Mouse (Mus musculus) MEL (cell line): ENCODE measurements around the gene Akap12. TPM values are rescaled to one million over a fixed set of nuclear protein-coding genes. Genes with fewer than 3 reads are reported as not detected.

Experiments
- DNase-seq: peaks from one replicate; pipeline ENCODE4 v3.0.0; 2011; ENCODE audit warnings: low read depth, low spot score
- H3K27ac ChIP-seq: 2 replicates; pipeline ENCODE4 v1.5.1; 2012; ENCODE audit warnings: low read depth, mild to moderate bottlenecking, control low read depth, low read length, moderate library complexity; ENCODE audit not compliant: control insufficient read depth
- H3K27me3 ChIP-seq, 2 experiments: fragments of 150-350 bp in 1 of 2; sonication (generic) in 1 of 2; 2 replicates each; pipeline ENCODE4 v1.6.1; 2012; ENCODE audit warnings: low read length in 2 of 2, mild to moderate bottlenecking in 2 of 2, improper control_type of control experiment in 1 of 2, moderate library complexity in 1 of 2; ENCODE audit not compliant: insufficient read depth in 2 of 2, control insufficient read depth in 1 of 2
- H3K36me3 ChIP-seq, 2 experiments: 2 replicates each; pipeline ENCODE4 v1.6.1; 2012 to 2014; ENCODE audit warnings: low read length in 2 of 2, improper control_type of control experiment in 1 of 2, inconsistent platforms in 1 of 2, mild to moderate bottlenecking in 1 of 2; ENCODE audit not compliant: insufficient read depth in 2 of 2, control insufficient read depth in 1 of 2
- H3K4me1 ChIP-seq, 2 experiments: fragments of 150-350 bp in 1 of 2; sonication (generic) in 1 of 2; 2 replicates each; pipeline ENCODE4 v1.6.1; 2012; ENCODE audit warnings: low read length in 2 of 2, improper control_type of control experiment in 1 of 2, mild to moderate bottlenecking in 1 of 2; ENCODE audit not compliant: insufficient read depth in 2 of 2, control insufficient read depth in 1 of 2
- H3K4me3 ChIP-seq, 2 experiments: fragments of 150-350 bp in 1 of 2; sonication (generic) in 1 of 2; 2 replicates each; pipeline ENCODE4 v1.5.1; 2012; ENCODE audit warnings: low read depth in 2 of 2, low read length in 2 of 2, mild to moderate bottlenecking in 2 of 2, moderate library complexity in 2 of 2, control low read depth in 1 of 2, improper control_type of control experiment in 1 of 2; ENCODE audit not compliant: control insufficient read depth in 1 of 2, insufficient read depth in 1 of 2
- H3K79me2 ChIP-seq: 2 replicates; pipeline ENCODE4 v1.6.1; 2012; ENCODE audit warnings: mild to moderate bottlenecking, low read length, moderate library complexity; ENCODE audit not compliant: control insufficient read depth, poor library complexity, insufficient read depth
- H3K9ac ChIP-seq: 2 replicates; pipeline ENCODE4 v1.6.1; 2012; ENCODE audit warnings: low read depth, mild to moderate bottlenecking, control low read depth, low read length, moderate library complexity; ENCODE audit not compliant: control insufficient read depth, poor library complexity, severe bottlenecking
- H3K9me3 ChIP-seq: fragments of 150-350 bp; sonication (generic); replicated peaks from 2 replicates; pipeline ENCODE4 v1.6.1; 2012; ENCODE audit warnings: mild to moderate bottlenecking, low read length, improper control_type of control experiment, moderate library complexity; ENCODE audit not compliant: insufficient read depth
- CHD1 ChIP-seq: IDR thresholded peaks from 2 replicates; pipeline ENCODE4 v1.6.1; 2012; ENCODE audit warnings: low read depth, mild to moderate bottlenecking, inconsistent platforms, low read length, improper control_type of control experiment
- CHD2 ChIP-seq: IDR thresholded peaks from 2 replicates; pipeline ENCODE4 v1.6.1; 2011; ENCODE audit warnings: low read length, improper control_type of control experiment
- CTCF ChIP-seq, 3 experiments: IDR thresholded peaks in 2 of 3; conservative IDR thresholded peaks in 1 of 3; 2 replicates each; pipeline ENCODE4 v1.5.1; 2011 to 2012; ENCODE audit warnings: low read length in 3 of 3, low read depth in 2 of 3, mild to moderate bottlenecking in 2 of 3, improper control_type of control experiment in 1 of 3, inconsistent platforms in 1 of 3, mixed read lengths in 1 of 3, moderate library complexity in 1 of 3; ENCODE audit not compliant: control insufficient read depth in 1 of 3, insufficient read depth in 1 of 3, poor library complexity in 1 of 3, severe bottlenecking in 1 of 3
- E2F4 ChIP-seq: IDR thresholded peaks from 2 replicates; pipeline ENCODE4 v1.6.1; 2011; ENCODE audit warnings: low read depth, low read length, improper control_type of control experiment, borderline replicate concordance
- ETS1 ChIP-seq: IDR thresholded peaks from 2 replicates; pipeline ENCODE4 v1.6.1; 2012; ENCODE audit warnings: low read depth, mild to moderate bottlenecking, inconsistent platforms, low read length, improper control_type of control experiment, moderate library complexity
- MAX ChIP-seq: IDR thresholded peaks from 2 replicates; pipeline ENCODE4 v1.6.1; 2011; ENCODE audit warnings: low read length, improper control_type of control experiment
- MXI1 ChIP-seq: IDR thresholded peaks from 2 replicates; pipeline ENCODE4 v1.6.1; 2011; ENCODE audit warnings: mild to moderate bottlenecking, low read depth, low read length, improper control_type of control experiment
- MYC ChIP-seq: IDR thresholded peaks from 2 replicates; pipeline ENCODE4 v1.6.1; 2011; ENCODE audit warnings: low read depth, mild to moderate bottlenecking, low read length, improper control_type of control experiment, moderate library complexity
- NELFE ChIP-seq: IDR thresholded peaks from 2 replicates; pipeline ENCODE4 v1.6.1; 2011; ENCODE audit warnings: low read depth, low read length, improper control_type of control experiment
- POLR2A ChIP-seq, 2 experiments: IDR thresholded peaks; 2 replicates each; pipeline ENCODE4 v1.6.1; 2011 to 2012; ENCODE audit warnings: low read length in 2 of 2, mild to moderate bottlenecking in 2 of 2, control low read depth in 1 of 2, improper control_type of control experiment in 1 of 2, low read depth in 1 of 2, moderate library complexity in 1 of 2; ENCODE audit not compliant: control insufficient read depth in 1 of 2, insufficient read depth in 1 of 2, poor library complexity in 1 of 2
- POLR2AphosphoS2 ChIP-seq: IDR thresholded peaks from 2 replicates; pipeline ENCODE4 v1.6.1; 2011; ENCODE audit warnings: low read length, improper control_type of control experiment
- RAD21 ChIP-seq: IDR thresholded peaks from 2 replicates; pipeline ENCODE4 v1.6.1; 2011; ENCODE audit warnings: mild to moderate bottlenecking, low read depth, low read length, improper control_type of control experiment
- SIN3A ChIP-seq: IDR thresholded peaks from 2 replicates; pipeline ENCODE4 v1.6.1; 2012; ENCODE audit warnings: low read length, improper control_type of control experiment, inconsistent platforms
- TBP ChIP-seq: IDR thresholded peaks from 2 replicates; pipeline ENCODE4 v1.8.0; 2011; ENCODE audit warnings: low read depth, low read length, improper control_type of control experiment
- TCF12 ChIP-seq: IDR thresholded peaks from 2 replicates; pipeline ENCODE4 v1.6.1; 2014; ENCODE audit warnings: low read depth, mild to moderate bottlenecking, inconsistent platforms, low read length, improper control_type of control experiment, moderate library complexity
- UBTF ChIP-seq: IDR thresholded peaks from 2 replicates; pipeline ENCODE4 v1.6.1; 2012; ENCODE audit warnings: low read depth, mild to moderate bottlenecking, inconsistent platforms, low read length, improper control_type of control experiment, moderate library complexity, borderline replicate concordance; ENCODE audit not compliant: insufficient read depth
- USF2 ChIP-seq, 2 experiments: IDR thresholded peaks; 2 replicates each; pipeline ENCODE4 v1.6.1; 2011 to 2012; ENCODE audit warnings: improper control_type of control experiment in 2 of 2, low read length in 2 of 2, borderline replicate concordance in 1 of 2, inconsistent platforms in 1 of 2, low read depth in 1 of 2, mild to moderate bottlenecking in 1 of 2; ENCODE audit not compliant: insufficient read depth in 1 of 2
- polyA plus RNA-seq, 2 experiments: library from polyadenylated mRNA; stranded (reverse) in 1 of 2; unstranded in 1 of 2; fragments of >175 nt in 1 of 2; fragments of >200 nt in 1 of 2; gene quantifications; 2 replicates each; pipeline versions ENCODE4 v1.2.1 to v1.2.4; 2012; ENCODE audit warnings: low replicate concordance in 2 of 2, low read depth in 1 of 2; ENCODE audit not compliant: insufficient read length in 2 of 2, insufficient read depth in 1 of 2, missing spikeins in 1 of 2
- total RNA-seq: library from RNA; depleted of rRNA; stranded (reverse); fragments of 300-350 nt; gene quantifications from 2 replicates; pipeline ENCODE4 v1.2.3, GENCODE M21; 2012

The Akap12 gene
- total and polyA plus RNA-seq, 3 experiments, result 0.08 to 0.42 TPM; not detected in 1

GRCm38 (mm10) chr10:4276081-4276480 is 9.9 kb downstream of the Akap12 start:
- no peak overlapping the region for H3K9ac ChIP-seq
- DNase-seq, result no peak

GRCm38 (mm10) chr10:4278041-4278440 is 11.9 kb downstream of the Akap12 start:
- peak; percentile 68 for DNase-seq
- Histone ChIP-seq H3K36me3 (peaks cover 0 to 5% of the 10 kb centered on the region in 2 experiments; a peak in 1 of 4 replicates), H3K4me1 (0 out of 4 replicates have a peak, but pooled peaks cover 0 to 2% of the 10 kb centered on the region in 2 experiments), H3K27me3 (no peaks in the 10 kb centered on the region; a peak in 1 of 4 replicates), H3K79me2 (no peaks in the 10 kb centered on the region), H3K4me3 (no peak overlapping the region), H3K9ac (no peak overlapping the region), H3K9me3 (no peaks in the 10 kb centered on the region), H3K27ac (no peak overlapping the region)
- TF ChIP-seq ETS1 (no peak), E2F4 (no peak)

More at GRCm38 (mm10) chr10:4276081-4276480, 9.9 kb downstream of the Akap12 start:
- 0 out of 4 replicates have a peak, but pooled peaks cover 0 to 2% of the 10 kb centered on the region in 2 experiments for H3K4me1 ChIP-seq
- TF ChIP-seq USF2 (IDR thresholded peaks at IDR 0.05; ENCODE audit: borderline replicate concordance in 1 of 2, insufficient read depth in 1 of 2, low read depth in 1 of 2, low read length in 2 of 2) (no peak), TCF12 (no peak), MAX (no peak), MXI1 (no peak), POLR2AphosphoS2 (no peak), POLR2A (IDR thresholded peaks at IDR 0.05; ENCODE audit: control insufficient read depth in 1 of 2, insufficient read depth in 1 of 2, low read depth in 1 of 2, low read length in 2 of 2, poor library complexity in 1 of 2) (no peak), TBP (no peak), UBTF (no peak), CTCF (IDR thresholded peaks at IDR 0.05 in 2 of 3, conservative IDR thresholded peaks at IDR 0.05 in 1 of 3; ENCODE audit: control insufficient read depth in 1 of 3, insufficient read depth in 1 of 3, low read depth in 2 of 3, low read length in 3 of 3, poor library complexity in 1 of 3, severe bottlenecking in 1 of 3) (no peak), CHD1 (no peak), NELFE (no peak), SIN3A (no peak), RAD21 (no peak), CHD2 (no peak)
- TF ChIP-seq, all 39 proteins: peak for 0
- no peaks in the 10 kb centered on the region for H3K9me3 ChIP-seq
- peaks cover 0 to 5% of the 10 kb centered on the region in 2 experiments; a peak in 1 of 4 replicates for H3K36me3 ChIP-seq
- no peaks in the 10 kb centered on the region; a peak in 1 of 4 replicates for H3K27me3 ChIP-seq
- no peak overlapping the region for H3K4me3 ChIP-seq
- H3K79me2 ChIP-seq, result no peaks in the 10 kb centered on the region
- H3K27ac ChIP-seq, result no peak overlapping the region

DNA sequence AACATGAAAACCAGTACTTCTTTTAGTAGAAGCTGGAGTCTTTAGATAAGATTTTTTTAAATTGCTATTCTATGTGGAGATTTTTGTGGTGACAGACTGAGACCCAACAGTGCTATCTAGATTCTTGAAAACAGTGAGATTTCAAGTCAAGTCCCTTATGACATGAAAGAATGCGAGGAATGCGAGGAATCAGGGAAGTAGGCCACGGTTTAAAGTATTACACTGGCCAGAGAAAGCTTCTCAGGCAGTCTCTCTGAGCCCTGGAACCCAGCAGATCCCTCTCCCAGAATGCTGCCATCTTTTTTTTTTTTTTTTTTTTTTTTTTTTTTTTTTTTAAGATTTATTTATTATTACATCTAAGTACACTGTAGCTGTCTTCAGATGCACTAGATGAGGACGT is 16.2 kb downstream of the Akap12 start:
- Histone ChIP-seq H3K4me1 (0 out of 4 replicates have a peak, but pooled peaks cover 0 to 2% of the 10 kb centered on the region in 2 experiments), H3K27ac (no peak overlapping the region)
- TF ChIP-seq TBP (no peak), MYC (no peak), MXI1 (no peak)

More for the DNA sequence above, 16.2 kb downstream of the Akap12 start:
- H3K79me2 ChIP-seq, result no peaks in the 10 kb centered on the region
- peaks cover 0 to 5% of the 10 kb centered on the region in 2 experiments; a peak in 1 of 4 replicates for H3K36me3 ChIP-seq
- DNase-seq, result no peak
- H3K9ac ChIP-seq, result no peak overlapping the region
- H3K27me3 ChIP-seq, result no peaks in the 10 kb centered on the region; a peak in 1 of 4 replicates
- no peaks in the 10 kb centered on the region for H3K9me3 ChIP-seq
- H3K4me3 ChIP-seq, result no peak overlapping the region
